Mouse (Mus musculus) liver, embryonic 12.5 days (tissue): ENCODE measurements around the gene Mettl15. TPM values are rescaled to one million over a fixed set of nuclear protein-coding genes. Genes with fewer than 3 reads are reported as not detected.

Experiments used
- ATAC-seq: fragments of 200-750 bp; cut with Nextera tagmentation; 2 replicates; pipeline ENCODE4 v1.8.0; 2017; ENCODE audit warnings: moderate number of reproducible peaks, mild to moderate bottlenecking, moderate library complexity
- H3K27ac ChIP-seq: fragments of 300-500 bp; sonication (generic); 2 replicates; pipeline ENCODE4 v1.5.1; 2016; ENCODE audit warnings: mild to moderate bottlenecking
- H3K27me3 ChIP-seq: fragments of 300-500 bp; sonication (generic); replicated peaks from 2 replicates; pipeline ENCODE4 v1.6.1; 2016; ENCODE audit warnings: mild to moderate bottlenecking, moderate library complexity
- H3K36me3 ChIP-seq: fragments of 300-500 bp; sonication (generic); 2 replicates; pipeline ENCODE4 v1.6.1; 2016; ENCODE audit warnings: mild to moderate bottlenecking, moderate library complexity
- H3K4me1 ChIP-seq: fragments of 300-500 bp; sonication (generic); 2 replicates; pipeline ENCODE4 v1.6.1; 2016
- H3K4me2 ChIP-seq: fragments of 300-500 bp; sonication (generic); 2 replicates; pipeline ENCODE4 v1.6.1; 2016; ENCODE audit warnings: mild to moderate bottlenecking, moderate library complexity
- H3K4me3 ChIP-seq: fragments of 300-500 bp; sonication (generic); 2 replicates; pipeline ENCODE4 v1.5.1; 2016; ENCODE audit warnings: mild to moderate bottlenecking, moderate library complexity
- H3K9ac ChIP-seq: fragments of 300-500 bp; sonication (generic); 2 replicates; pipeline ENCODE4 v1.6.1; 2016; ENCODE audit warnings: mild to moderate bottlenecking, moderate library complexity
- H3K9me3 ChIP-seq: fragments of 300-500 bp; sonication (generic); replicated peaks from 2 replicates; pipeline ENCODE4 v1.6.1; 2016; ENCODE audit warnings: mild to moderate bottlenecking, moderate library complexity
- WGBS: fragments of 180-500 bp; shearing (Covaris S2); methylation state at CpG from one replicate; pipeline ENCODE4 v1.1.7; 2016; ENCODE audit not compliant: insufficient replicate concordance; 5-methylcytosine and 5-hydroxymethylcytosine counted together
- polyA plus RNA-seq: library from polyadenylated mRNA; unstranded; fragments of >200 nt; fragmentation: Nextera tagmentation; extraction: Ambion mirVana; gene quantifications from 2 replicates; pipeline ENCODE4 v1.2.1, GENCODE M21; 2016

The Mettl15 gene
- polyA plus RNA-seq = 9.3 and 9.5 TPM in 2 replicates

DNA sequence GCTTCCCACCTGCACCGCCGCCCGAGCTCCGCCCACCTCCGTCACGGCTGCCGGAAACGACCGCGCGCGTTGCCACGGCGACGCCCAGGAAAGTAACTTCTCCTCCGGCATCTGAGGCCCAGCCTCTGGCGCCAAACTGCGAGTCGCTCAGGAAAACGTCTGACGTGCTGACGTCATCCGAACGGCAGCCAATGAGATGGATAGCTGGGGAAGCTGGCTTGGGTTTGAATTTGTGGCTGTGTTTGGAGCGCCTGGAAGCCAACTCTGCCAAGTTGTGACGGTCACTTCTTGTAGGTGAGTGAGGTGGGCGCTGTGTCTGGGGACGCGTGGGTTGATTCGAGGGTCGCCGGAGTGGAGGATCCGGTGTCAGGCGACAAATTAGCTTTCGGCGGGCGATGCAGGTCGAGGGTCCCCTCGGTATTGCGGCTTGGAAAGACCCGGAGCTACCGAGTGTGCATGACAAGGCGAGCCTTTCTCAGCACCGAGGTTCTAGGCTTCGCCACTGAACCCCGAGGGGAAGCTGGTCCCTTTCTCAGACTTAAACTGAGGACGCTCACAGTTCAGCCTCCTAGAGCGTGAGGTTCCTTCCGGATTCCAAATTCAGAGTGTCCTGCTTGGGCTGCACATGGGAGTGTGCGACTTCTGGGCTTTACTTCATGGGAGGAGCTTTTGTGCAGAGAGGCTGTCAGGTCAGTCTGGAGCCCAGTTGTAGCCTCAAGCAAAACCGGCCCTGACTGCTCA lies at the start of gene Mettl15, which contains the start of gene Kif18a:
Gene Mettl15, minus strand, starts transcription at position 149 of the 741 bp plus-strand sequence.
Gene Kif18a, plus strand, starts transcription at position 139 of the 741 bp plus-strand sequence.
- no peaks in the 10 kb centered on the region for H3K36me3 ChIP-seq
- H3K4me3 ChIP-seq = peak within 1 kb of the TSS; percentile 77
- no peaks in the 10 kb centered on the region for H3K27me3 ChIP-seq
- ATAC-seq = peak; percentile 92
- H3K4me1 ChIP-seq = peaks cover 34% of the 10 kb centered on the region
- peak within 1 kb of the TSS; percentile 85 for H3K27ac ChIP-seq
- H3K9me3 ChIP-seq = no peaks in the 10 kb centered on the region
- peak within 1 kb of the TSS; percentile 76 for H3K9ac ChIP-seq
- H3K4me2 ChIP-seq = peak within 1 kb of the TSS; percentile 79
- 2% methylated on average over 51 of the region's 51 CpGs for WGBS

GRCm38 (mm10) chr2:109311369-109311768 lies 30.8 kb upstream of the Mettl15 start:
- ATAC-seq = no peak
- peaks cover 7% of the 10 kb centered on the region for H3K4me1 ChIP-seq
- 87% methylated on average over 5 of the region's 5 CpGs for WGBS
- no peak overlapping the region for H3K4me2 ChIP-seq
- peaks cover 81% of the 10 kb centered on the region for H3K36me3 ChIP-seq
- H3K9me3 ChIP-seq = no peaks in the 10 kb centered on the region
- H3K9ac ChIP-seq = no peak overlapping the region
- no peak overlapping the region for H3K4me3 ChIP-seq
- no peak overlapping the region for H3K27ac ChIP-seq
- no peaks in the 10 kb centered on the region for H3K27me3 ChIP-seq

DNA sequence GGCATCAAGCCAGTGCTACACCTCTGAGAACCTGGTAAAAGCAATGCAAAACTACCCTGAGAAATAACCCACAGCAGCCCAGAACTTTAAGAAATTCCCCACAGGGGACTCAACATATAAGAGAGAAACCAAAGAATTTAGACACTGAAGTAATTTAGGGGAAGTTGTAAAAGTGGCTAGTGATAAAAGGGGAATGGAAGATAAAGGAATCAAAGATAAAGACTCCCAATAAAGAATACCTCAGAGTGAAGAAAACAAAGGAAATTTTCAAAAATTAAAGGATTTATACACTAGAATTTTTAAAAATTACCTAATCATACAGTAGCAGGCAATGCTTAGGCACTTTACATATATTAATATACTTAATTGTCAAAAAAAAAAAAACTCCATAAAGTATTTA lies 23.1 kb upstream of the Mettl15 start:
- Histone ChIP-seq H3K27ac (no peak overlapping the region), H3K4me1 (no peaks in the 10 kb centered on the region), H3K36me3 (peaks cover 76% of the 10 kb centered on the region), H3K9ac (no peak overlapping the region), H3K9me3 (no peaks in the 10 kb centered on the region), H3K4me3 (no peak overlapping the region), H3K4me2 (no peak overlapping the region), H3K27me3 (no peaks in the 10 kb centered on the region)
- no peak for ATAC-seq

DNA sequence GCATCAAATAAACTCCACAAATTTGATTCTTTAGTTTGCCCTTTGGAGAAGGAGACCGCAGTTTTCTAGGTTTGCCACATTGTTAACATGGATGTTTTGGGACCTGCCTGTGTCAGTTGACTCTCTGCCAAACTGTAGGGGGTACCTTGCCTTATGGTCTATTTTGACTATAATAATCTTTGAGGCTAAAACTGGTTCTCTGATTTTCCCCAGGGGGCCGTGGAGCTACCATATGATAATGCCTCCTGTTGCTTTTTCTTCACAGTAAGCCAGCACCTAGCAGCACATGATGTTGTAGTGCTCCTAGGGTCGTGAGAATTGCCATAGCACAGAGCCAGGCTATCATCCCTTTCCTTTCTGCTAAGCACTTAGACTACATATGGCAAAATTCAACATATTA lies 21.7 kb upstream of the Mettl15 start:
- H3K27ac ChIP-seq = no peak overlapping the region
- H3K9me3 ChIP-seq = no peaks in the 10 kb centered on the region
- no peaks in the 10 kb centered on the region for H3K4me1 ChIP-seq
- no peak overlapping the region for H3K9ac ChIP-seq
- peaks cover 74% of the 10 kb centered on the region for H3K36me3 ChIP-seq
- WGBS = 90% methylated on average over 3 of the region's 3 CpGs
- H3K4me3 ChIP-seq = no peak overlapping the region
- H3K4me2 ChIP-seq = no peak overlapping the region
- H3K27me3 ChIP-seq = no peaks in the 10 kb centered on the region
- no peak for ATAC-seq

DNA sequence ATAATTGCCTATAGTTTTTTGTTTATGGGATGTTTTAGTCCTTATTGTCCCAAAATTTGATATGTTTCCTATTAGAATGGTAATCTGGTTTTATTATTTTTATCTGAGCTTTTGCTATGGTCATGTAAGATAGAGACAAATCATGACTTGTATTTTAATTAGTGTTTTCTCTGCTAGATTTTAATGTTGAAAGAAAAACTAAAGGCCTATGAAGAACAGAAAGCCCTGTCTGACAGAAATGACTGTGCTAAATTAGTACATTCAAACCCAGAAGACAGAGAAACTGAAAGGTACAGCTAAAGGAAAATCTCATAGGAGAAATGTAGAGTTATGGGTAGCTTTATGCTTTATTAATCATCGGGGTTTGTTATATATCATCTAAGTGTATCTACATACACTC lies 17.6 kb upstream of the Mettl15 start:
- Histone ChIP-seq H3K36me3 (peaks cover 69% of the 10 kb centered on the region), H3K4me3 (no peak overlapping the region), H3K4me2 (no peak overlapping the region), H3K27me3 (no peaks in the 10 kb centered on the region), H3K27ac (no peak overlapping the region), H3K9ac (no peak overlapping the region), H3K9me3 (no peaks in the 10 kb centered on the region), H3K4me1 (peaks cover 4% of the 10 kb centered on the region)
- 90% methylated on average over 1 of the region's 1 CpGs for WGBS
- no peak for ATAC-seq

- no peak overlapping the region for H3K27ac ChIP-seq
- no peaks in the 10 kb centered on the region for H3K27me3 ChIP-seq
- no peak overlapping the region for H3K4me2 ChIP-seq
- WGBS = 47% methylated on average over 5 of the region's 5 CpGs
- no peaks in the 10 kb centered on the region for H3K9me3 ChIP-seq
- H3K4me3 ChIP-seq = no peak overlapping the region
- peaks cover 77% of the 10 kb centered on the region for H3K36me3 ChIP-seq
- peak; percentile 94 for ATAC-seq
- H3K4me1 ChIP-seq = peaks cover 4% of the 10 kb centered on the region
- no peak overlapping the region for H3K9ac ChIP-seq
Measured at GRCm38 (mm10) chr2:109296264-109296663, 15.7 kb upstream of the Mettl15 start.

DNA sequence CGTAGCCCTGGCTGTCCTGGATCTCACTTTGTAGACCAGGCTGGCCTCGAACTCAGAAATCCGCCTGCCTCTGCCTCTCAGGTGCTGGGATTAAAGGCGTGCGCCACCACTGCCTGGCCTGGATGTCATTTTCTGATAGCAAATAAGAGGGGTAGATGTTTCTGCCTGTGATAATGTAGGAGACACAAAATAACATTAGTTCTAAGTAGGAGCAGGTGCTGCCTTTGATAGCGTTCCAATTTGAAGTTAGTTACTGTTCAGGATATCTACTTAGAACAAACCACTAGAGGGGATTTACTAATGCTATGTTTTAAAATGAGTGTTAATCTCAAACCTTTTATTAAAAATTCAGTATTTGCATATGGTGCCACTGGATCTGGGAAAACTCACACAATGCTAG lies 8.8 kb upstream of the Mettl15 start:
- Histone ChIP-seq H3K9ac (no peak overlapping the region), H3K4me3 (no peak overlapping the region), H3K4me2 (no peak overlapping the region), H3K4me1 (peaks cover 18% of the 10 kb centered on the region), H3K36me3 (peaks cover 67% of the 10 kb centered on the region), H3K9me3 (no peaks in the 10 kb centered on the region), H3K27ac (no peak overlapping the region), H3K27me3 (no peaks in the 10 kb centered on the region)
- no peak for ATAC-seq
- 90% methylated on average over 6 of the region's 6 CpGs for WGBS

DNA sequence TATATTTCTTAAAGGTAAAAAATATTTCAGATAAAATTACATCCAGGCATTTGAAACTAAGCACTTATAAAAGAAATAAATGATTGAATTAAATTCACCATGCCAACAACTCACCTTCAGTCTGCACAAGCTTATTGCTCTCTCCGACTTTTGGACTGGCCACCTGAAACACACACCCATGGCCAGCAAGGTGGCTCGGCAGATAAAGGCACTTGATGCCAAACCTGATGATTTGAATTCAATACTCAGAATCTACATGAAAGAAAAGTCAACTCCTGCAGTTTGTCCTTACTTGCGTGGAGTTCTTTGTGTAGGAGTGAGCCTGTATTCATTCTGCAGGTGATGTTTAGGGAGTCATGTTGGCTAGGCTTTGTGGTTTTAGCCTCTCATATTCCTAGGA lies 3.6 kb upstream of the Mettl15 start:
- ATAC-seq = peak; percentile 56

GRCm38 (mm10) chr2:109281341-109281690 lies 768 bp upstream of the Mettl15 start:
- Histone ChIP-seq H3K9me3 (no peaks in the 10 kb centered on the region), H3K4me1 (peaks cover 38% of the 10 kb centered on the region), H3K4me2 (peak overlapping the region; percentile 79), H3K9ac (peak overlapping the region; percentile 76), H3K4me3 (peak overlapping the region; percentile 77), H3K36me3 (no peaks in the 10 kb centered on the region), H3K27me3 (no peaks in the 10 kb centered on the region), H3K27ac (peak overlapping the region; percentile 85)
- 0% methylated on average over 1 of the region's 1 CpGs for WGBS
- ATAC-seq = no peak

More for the DNA sequence above, 3.6 kb upstream of the Mettl15 start:
- Histone ChIP-seq H3K4me3 (peak overlapping the region; percentile 39), H3K27ac (peak overlapping the region; percentile 85), H3K9me3 (no peaks in the 10 kb centered on the region), H3K9ac (peak overlapping the region; percentile 57), H3K4me1 (peaks cover 39% of the 10 kb centered on the region), H3K27me3 (no peaks in the 10 kb centered on the region), H3K4me2 (peak overlapping the region; percentile 63), H3K36me3 (peaks cover 19% of the 10 kb centered on the region)
- 48% methylated on average over 3 of the region's 3 CpGs for WGBS

DNA sequence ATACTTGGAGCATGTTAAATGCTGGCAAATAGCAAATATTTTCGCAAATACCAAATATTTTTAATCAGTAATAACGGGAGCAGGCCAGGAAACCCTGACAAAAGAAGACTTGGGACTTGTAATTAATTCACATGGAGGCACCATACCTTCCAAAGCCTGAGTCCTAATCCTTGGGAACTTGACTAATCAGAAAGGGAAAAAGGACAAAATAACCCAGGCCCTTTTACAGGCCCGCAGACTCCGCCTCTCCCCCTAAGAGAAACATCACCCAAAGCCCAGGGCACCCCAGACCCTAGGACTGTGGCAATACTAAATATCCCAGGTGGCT lies 312 bp downstream of the Mettl15 start:
- peaks cover 29% of the 10 kb centered on the region for H3K4me1 ChIP-seq
- peak overlapping the region; percentile 85 for H3K27ac ChIP-seq
- WGBS = 2% methylated on average over 4 of the region's 4 CpGs
- no peaks in the 10 kb centered on the region for H3K36me3 ChIP-seq
- peak overlapping the region; percentile 79 for H3K4me2 ChIP-seq
- peak overlapping the region; percentile 77 for H3K4me3 ChIP-seq
- no peak for ATAC-seq
- no peaks in the 10 kb centered on the region for H3K9me3 ChIP-seq
- H3K27me3 ChIP-seq = no peaks in the 10 kb centered on the region
- H3K9ac ChIP-seq = peak overlapping the region; percentile 76

GRCm38 (mm10) chr2:109278036-109278435 lies 2.5 kb downstream of the Mettl15 start:
- peak overlapping the region; percentile 67 for H3K27ac ChIP-seq
- under 1% methylated on average over 16 of the region's 16 CpGs for WGBS
- H3K4me1 ChIP-seq = peaks cover 14% of the 10 kb centered on the region
- peak overlapping the region; percentile 74 for H3K4me3 ChIP-seq
- no peak; the same call in 1 of the 2 replicates for ATAC-seq
- no peaks in the 10 kb centered on the region for H3K9me3 ChIP-seq
- H3K27me3 ChIP-seq = no peaks in the 10 kb centered on the region
- H3K9ac ChIP-seq = peak overlapping the region; percentile 81
- no peaks in the 10 kb centered on the region for H3K36me3 ChIP-seq
- peak overlapping the region; percentile 71 for H3K4me2 ChIP-seq

DNA sequence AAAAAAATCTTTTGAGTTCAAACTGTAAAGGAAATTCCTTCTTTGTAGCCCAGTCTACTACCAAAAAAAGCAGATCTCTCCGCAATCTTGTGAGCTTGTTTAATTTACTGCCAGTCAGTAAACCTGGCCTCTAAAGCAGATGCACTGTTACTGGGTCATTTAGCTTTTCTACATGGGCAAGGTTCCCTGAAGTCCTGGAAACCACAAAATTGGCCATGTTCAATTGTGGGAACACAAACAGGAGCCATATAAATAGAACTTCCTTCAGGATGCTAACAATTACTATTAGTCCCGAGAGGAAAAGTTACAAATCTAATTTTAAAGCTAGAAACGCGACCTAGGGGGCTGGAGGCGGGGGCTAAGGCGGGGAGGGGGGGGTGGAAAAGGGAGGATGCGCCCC lies 3.0 kb downstream of the Mettl15 start:
- WGBS = 6% methylated on average over 7 of the region's 7 CpGs
- Histone ChIP-seq H3K36me3 (no peaks in the 10 kb centered on the region), H3K4me2 (peak overlapping the region; percentile 71), H3K9ac (peak overlapping the region; percentile 81), H3K4me1 (peaks cover 14% of the 10 kb centered on the region), H3K4me3 (peak overlapping the region; percentile 74), H3K27me3 (no peaks in the 10 kb centered on the region), H3K9me3 (no peaks in the 10 kb centered on the region), H3K27ac (peak overlapping the region; percentile 67)
- ATAC-seq = no peak

GRCm38 (mm10) chr2:109273098-109273497 lies 7.5 kb downstream of the Mettl15 start:
- Histone ChIP-seq H3K4me3 (no peak overlapping the region), H3K4me2 (no peak overlapping the region), H3K9ac (no peak overlapping the region), H3K36me3 (no peaks in the 10 kb centered on the region), H3K9me3 (no peaks in the 10 kb centered on the region), H3K27me3 (no peaks in the 10 kb centered on the region), H3K4me1 (no peaks in the 10 kb centered on the region), H3K27ac (no peak overlapping the region)
- no peak for ATAC-seq
- 76% methylated on average over 1 of the region's 1 CpGs for WGBS
